Mouse (Mus musculus): Measurements from ENCODE around the gene Gprin3.

- no peak for TF ChIP-seq ZNF384 (IDR thresholded peaks at IDR 0.05; ENCODE audit: low read depth, low read length)
- no peak for TF ChIP-seq MAFK (IDR thresholded peaks at IDR 0.05; ENCODE audit: insufficient read depth, low read depth, low read length)
- no peak for TF ChIP-seq ZC3H11A (IDR thresholded peaks at IDR 0.05; ENCODE audit: borderline replicate concordance, low read depth, low read length)
Observed at GRCm38 (mm10) chr6:59351108-59351789, 74.8 kb downstream of the Gprin3 start.
